Mouse (Mus musculus) hindbrain, embryonic 15.5 days (tissue): ENCODE measurements at regions not wholly inside any gene's neighbourhood (a gene's known extent, or its start where the extent isn't known, plus 50 kb on each side); places are given as distances from the start of the nearest gene placed in this dataset.
"Not testable (repeated sequence)": the region's sequence is repeated elsewhere in the genome, so short reads cannot be mapped to it uniquely, and the experiment has no call there.

Experiments used
- ATAC-seq: fragments of 200-750 bp; cut with Nextera tagmentation; 2 replicates; pipeline ENCODE4 v1.8.0; 2017; ENCODE audit warnings: low read depth, moderate number of reproducible peaks, moderate TSS enrichment; ENCODE audit not compliant: low FRiP score
- H3K27ac ChIP-seq: fragments of 300-500 bp; sonication (generic); replicated peaks from 2 replicates; pipeline ENCODE4 v1.5.1; 2015; ENCODE audit warnings: mild to moderate bottlenecking, inconsistent platforms
- H3K27me3 ChIP-seq: fragments of 300-500 bp; sonication (generic); 2 replicates; pipeline ENCODE4 v1.6.1; 2015; ENCODE audit warnings: control low read depth, inconsistent platforms
- H3K36me3 ChIP-seq: fragments of 300-500 bp; sonication (generic); 2 replicates; pipeline ENCODE4 v1.6.1; 2015; ENCODE audit warnings: control low read depth, inconsistent platforms
- H3K4me1 ChIP-seq: fragments of 300-500 bp; sonication (generic); replicated peaks from 2 replicates; pipeline ENCODE4 v1.6.1; 2015; ENCODE audit warnings: control low read depth, inconsistent platforms
- H3K4me2 ChIP-seq: fragments of 300-500 bp; sonication (generic); 2 replicates; pipeline ENCODE4 v1.6.1; 2015; ENCODE audit warnings: moderate library complexity, mild to moderate bottlenecking, inconsistent platforms
- H3K4me3 ChIP-seq: fragments of 300-500 bp; sonication (generic); 2 replicates; pipeline ENCODE4 v1.5.1; 2015; ENCODE audit warnings: mild to moderate bottlenecking, inconsistent platforms
- H3K9ac ChIP-seq: fragments of 300-500 bp; sonication (generic); 2 replicates; pipeline ENCODE4 v1.6.1; 2015; ENCODE audit warnings: inconsistent platforms
- H3K9me3 ChIP-seq: fragments of 300-500 bp; sonication (generic); 2 replicates; pipeline ENCODE4 v1.6.1; 2016; ENCODE audit warnings: control low read depth, inconsistent platforms
- WGBS: fragments of 180-500 bp; shearing (Covaris S2); methylation state at CpG from one replicate; pipeline ENCODE4 v1.1.7; 2015; 5-methylcytosine and 5-hydroxymethylcytosine counted together

DNA sequence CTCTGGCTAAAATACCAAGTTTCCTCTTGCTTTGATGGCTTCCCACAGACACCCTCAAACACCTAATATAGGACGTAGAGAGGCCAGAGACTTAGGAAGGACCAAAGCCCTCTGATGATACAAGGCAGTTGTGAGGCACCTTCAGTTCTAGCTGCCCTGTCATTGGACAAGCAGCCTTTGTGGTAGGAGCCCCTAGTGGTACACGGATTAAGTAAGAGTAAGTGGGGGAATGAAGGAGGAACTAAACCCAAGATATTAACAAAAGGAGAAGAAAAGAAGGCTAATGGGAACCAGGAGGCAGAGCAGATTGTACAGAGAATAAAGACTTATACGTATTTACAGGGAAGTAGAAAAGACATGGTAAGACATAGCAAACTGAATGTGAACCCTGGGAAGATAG, 352.3 kb upstream of the Tmco5 start:
- H3K36me3 ChIP-seq, H3K4me1 ChIP-seq, H3K4me3 ChIP-seq, H3K9me3 ChIP-seq, H3K27ac ChIP-seq, H3K9ac ChIP-seq, ATAC-seq, H3K27me3 ChIP-seq, H3K4me2 ChIP-seq: not testable (repeated sequence)
- WGBS: 100% methylated on average over 1 of the region's 3 CpGs

DNA sequence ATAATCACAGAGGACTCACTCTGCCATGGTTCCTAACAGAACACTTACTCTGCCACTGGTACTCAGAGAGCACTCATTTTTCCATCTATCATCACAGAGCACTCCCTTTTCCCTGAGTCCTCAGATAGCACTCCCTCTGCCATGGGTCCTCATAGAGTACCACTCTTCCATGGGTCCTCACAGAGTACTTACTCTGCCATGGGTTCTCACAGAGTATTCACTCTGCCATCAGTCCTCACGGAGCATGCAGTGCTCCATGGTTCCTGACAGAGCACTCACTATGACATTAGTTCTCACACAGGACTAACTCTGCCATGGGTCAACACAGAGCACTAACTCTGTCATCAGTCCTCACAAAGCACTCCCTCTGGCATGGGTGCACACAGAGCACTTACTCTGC, 342.0 kb upstream of the Tmco5 start:
- Histone ChIP-seq H3K27ac (no peak overlapping the region), H3K4me3 (no peak overlapping the region)

DNA sequence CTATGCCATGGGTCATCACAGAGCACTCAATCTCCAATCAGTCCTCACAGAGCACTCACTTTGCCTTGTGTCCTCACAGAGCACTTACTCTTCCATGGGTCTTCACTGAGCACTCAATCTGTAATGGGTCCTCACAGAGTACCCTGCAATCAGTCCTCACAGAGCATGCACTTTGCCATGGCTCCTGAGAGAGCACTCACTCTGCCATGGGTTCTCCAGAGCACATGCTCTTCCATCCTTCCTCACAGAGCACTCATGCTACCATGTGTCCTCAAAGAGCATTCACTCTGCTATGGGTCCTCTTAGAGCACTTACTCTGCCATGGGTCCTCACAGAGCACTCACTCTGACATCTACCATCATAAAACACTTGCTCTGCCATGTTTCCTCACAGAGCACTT, 319.1 kb upstream of the Tmco5 start:
- Histone ChIP-seq H3K27me3 (no peaks in the 10 kb centered on the region), H3K9me3 (no peaks in the 10 kb centered on the region), H3K27ac (no peak overlapping the region), H3K4me2 (no peak overlapping the region), H3K4me3 (no peak overlapping the region), H3K4me1 (no peaks in the 10 kb centered on the region), H3K9ac (no peak overlapping the region), H3K36me3 (no peaks in the 10 kb centered on the region)
- no peak for ATAC-seq

More for the DNA sequence above, 342.0 kb upstream of the Tmco5 start:
- no peak overlapping the region for H3K9ac ChIP-seq
- peaks cover 17% of the 10 kb centered on the region for H3K9me3 ChIP-seq
- H3K4me1 ChIP-seq: no peaks in the 10 kb centered on the region
- H3K4me2 ChIP-seq: no peak overlapping the region
- 87% methylated on average over 1 of the region's 1 CpGs for WGBS
- no peaks in the 10 kb centered on the region for H3K27me3 ChIP-seq
- ATAC-seq: no peak
- no peaks in the 10 kb centered on the region for H3K36me3 ChIP-seq

DNA sequence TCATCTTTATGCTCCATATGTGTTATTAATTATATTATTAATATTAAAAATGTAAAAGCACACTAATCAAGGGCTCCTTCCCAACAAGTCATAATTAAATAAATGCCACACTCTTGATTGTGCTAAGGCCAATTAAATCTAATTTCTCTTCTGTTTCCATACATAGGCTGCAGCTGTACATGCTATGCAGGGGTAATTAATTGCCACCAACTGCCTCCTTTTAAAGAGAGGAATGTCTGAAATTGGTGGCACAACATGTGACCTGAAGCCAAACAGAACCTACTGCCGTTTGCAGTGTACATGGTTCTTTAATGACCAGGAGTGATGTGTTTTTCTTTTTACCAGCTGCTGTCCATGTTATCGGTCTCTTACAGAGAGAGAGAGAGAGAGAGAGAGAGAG, 294.5 kb upstream of the Tmco5 start:
- Histone ChIP-seq H3K4me3 (no peak overlapping the region), H3K9me3 (no peaks in the 10 kb centered on the region), H3K36me3 (no peaks in the 10 kb centered on the region), H3K27ac (no peak overlapping the region), H3K4me1 (no peaks in the 10 kb centered on the region), H3K27me3 (no peaks in the 10 kb centered on the region), H3K9ac (no peak overlapping the region), H3K4me2 (no peak overlapping the region)
- 42% methylated on average over 2 of the region's 2 CpGs for WGBS
- no peak for ATAC-seq

DNA sequence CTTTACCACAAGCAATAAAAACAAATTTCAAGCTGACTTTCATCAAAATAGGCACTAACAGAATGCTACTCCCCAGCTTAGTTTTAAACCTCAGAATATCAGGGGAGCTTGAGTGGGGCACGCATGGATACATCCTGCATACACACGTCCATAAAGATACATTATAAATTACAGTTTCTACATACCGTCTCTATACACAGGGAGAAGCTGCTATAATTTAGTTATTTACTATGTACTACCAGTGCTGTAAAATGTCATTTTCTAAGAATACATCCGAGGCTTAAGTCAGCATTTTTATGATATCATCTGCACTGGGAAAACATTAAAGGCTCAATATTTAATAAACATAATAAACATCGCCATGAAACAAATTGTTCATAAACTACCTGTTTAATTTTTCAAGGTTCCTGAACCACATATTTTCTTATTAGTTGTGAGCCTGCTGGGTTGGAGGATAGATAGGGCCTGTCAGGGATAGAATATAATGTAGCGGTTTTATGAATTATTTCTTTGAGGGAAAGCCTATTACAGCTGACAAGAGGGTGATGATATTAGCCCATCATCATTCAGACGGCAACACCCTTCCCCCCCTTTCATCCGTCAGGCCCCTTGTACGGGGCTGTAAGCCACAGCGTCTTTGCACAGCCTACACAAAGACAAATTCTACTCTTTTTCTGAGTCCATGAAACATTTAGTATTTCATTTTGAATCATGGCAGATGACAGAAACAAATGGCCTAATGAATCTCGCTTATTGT, 292.1 kb upstream of the Tmco5 start:
- no peaks in the 10 kb centered on the region for H3K4me1 ChIP-seq
- H3K4me3 ChIP-seq: no peak overlapping the region
- H3K27me3 ChIP-seq: no peaks in the 10 kb centered on the region
- H3K9ac ChIP-seq: no peak overlapping the region
- H3K4me2 ChIP-seq: no peak overlapping the region
- H3K36me3 ChIP-seq: no peaks in the 10 kb centered on the region
- no peaks in the 10 kb centered on the region for H3K9me3 ChIP-seq
- no peak overlapping the region for H3K27ac ChIP-seq
- ATAC-seq: peak; percentile 42; the same call in 1 of the 2 replicates
- 64% methylated on average over 11 of the region's 11 CpGs for WGBS

DNA sequence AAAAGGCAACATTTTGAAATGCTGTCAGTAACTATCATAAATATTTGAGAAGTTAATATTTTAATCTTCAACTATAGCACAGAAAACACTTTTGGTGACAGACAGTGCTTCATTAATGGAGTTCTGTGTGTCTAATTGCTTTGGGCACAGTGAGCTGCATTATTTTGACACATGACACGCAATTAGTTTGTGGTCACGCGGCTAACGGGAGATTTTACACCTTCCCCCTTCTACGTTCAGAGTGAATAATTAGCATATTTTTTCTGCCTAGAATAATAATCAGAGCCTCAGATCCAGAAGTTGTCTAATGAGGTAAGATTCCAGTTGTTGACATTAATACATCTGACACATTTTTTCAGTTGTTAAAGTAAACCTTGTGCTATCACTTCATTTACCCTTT, 272.6 kb upstream of the Tmco5 start:
- ATAC-seq: no peak
- H3K4me2 ChIP-seq: no peak overlapping the region
- H3K4me3 ChIP-seq: no peak overlapping the region
- no peaks in the 10 kb centered on the region for H3K27me3 ChIP-seq
- no peaks in the 10 kb centered on the region for H3K4me1 ChIP-seq
- no peak overlapping the region for H3K9ac ChIP-seq
- no peaks in the 10 kb centered on the region for H3K36me3 ChIP-seq
- no peak overlapping the region for H3K27ac ChIP-seq
- H3K9me3 ChIP-seq: no peaks in the 10 kb centered on the region
- WGBS: 46% methylated on average over 5 of the region's 5 CpGs

DNA sequence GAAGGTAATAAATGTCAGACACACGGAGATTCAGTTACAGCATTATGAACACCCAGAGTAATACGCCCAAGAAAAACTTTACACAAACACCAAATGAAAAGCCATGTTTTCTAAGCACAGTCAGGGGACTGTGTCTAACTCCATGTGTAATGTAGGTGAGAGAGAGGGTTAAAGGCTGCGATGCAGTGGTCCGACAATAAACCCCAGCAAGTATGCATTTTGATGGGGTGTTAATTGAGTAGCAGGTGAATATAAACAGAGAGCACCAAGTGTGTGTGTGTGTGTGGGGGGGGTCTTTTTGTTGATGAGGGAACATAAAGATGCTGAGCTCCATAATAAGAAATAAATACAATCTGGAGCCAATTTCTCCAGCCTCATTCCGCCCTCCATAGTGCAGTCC, 238.6 kb upstream of the Tmco5 start:
- H3K27ac ChIP-seq: no peak overlapping the region
- H3K4me3 ChIP-seq: no peak overlapping the region
- H3K9me3 ChIP-seq: no peaks in the 10 kb centered on the region
- no peaks in the 10 kb centered on the region for H3K36me3 ChIP-seq
- H3K4me2 ChIP-seq: no peak overlapping the region
- H3K9ac ChIP-seq: no peak overlapping the region
- 83% methylated on average over 5 of the region's 5 CpGs for WGBS
- no peaks in the 10 kb centered on the region for H3K4me1 ChIP-seq
- no peaks in the 10 kb centered on the region for H3K27me3 ChIP-seq
- ATAC-seq: no peak

DNA sequence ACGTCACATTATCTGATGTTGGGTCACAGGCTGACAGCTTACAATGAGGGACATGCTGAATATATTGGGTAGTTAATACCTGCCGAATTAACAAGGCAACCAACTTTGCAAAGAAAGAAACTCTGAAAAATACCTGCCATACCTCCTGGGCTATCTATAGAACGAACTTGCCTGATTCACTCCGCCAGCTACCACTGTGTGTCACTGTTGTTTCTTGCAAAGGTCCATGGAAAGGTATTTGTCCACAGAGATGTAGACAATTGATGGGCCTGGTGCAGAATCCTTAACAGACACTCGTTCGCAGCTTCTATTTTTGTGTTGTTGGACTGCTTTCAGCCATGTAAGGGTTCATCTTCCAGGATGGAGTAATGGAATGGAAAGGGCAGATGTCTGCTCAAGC, 226.4 kb upstream of the Tmco5 start:
- Histone ChIP-seq H3K9me3 (no peaks in the 10 kb centered on the region), H3K36me3 (no peaks in the 10 kb centered on the region), H3K4me3 (no peak overlapping the region), H3K4me1 (no peaks in the 10 kb centered on the region), H3K9ac (no peak overlapping the region), H3K27me3 (no peaks in the 10 kb centered on the region), H3K4me2 (no peak overlapping the region), H3K27ac (no peak overlapping the region)
- ATAC-seq: no peak
- WGBS: 87% methylated on average over 6 of the region's 6 CpGs

DNA sequence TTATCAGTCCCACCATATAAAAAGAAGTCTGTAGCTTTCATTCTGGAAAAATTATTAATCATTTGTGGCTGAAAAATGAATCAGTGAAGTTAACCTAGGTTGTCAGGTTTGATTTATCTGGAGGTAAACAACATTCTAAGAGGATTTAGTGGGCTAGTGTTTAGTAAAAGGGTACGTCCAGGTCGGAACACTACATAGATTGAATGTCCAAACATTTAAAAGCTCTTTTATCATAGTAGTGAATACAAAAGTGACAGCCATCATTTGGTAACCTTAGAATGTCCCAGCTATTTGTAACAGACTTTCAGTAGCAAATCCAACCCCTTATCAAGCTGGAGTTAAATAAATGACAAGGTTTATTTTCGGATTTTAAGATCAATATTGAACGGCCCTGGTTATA, 192.7 kb upstream of the Tmco5 start:
- H3K4me2 ChIP-seq: no peak overlapping the region

DNA sequence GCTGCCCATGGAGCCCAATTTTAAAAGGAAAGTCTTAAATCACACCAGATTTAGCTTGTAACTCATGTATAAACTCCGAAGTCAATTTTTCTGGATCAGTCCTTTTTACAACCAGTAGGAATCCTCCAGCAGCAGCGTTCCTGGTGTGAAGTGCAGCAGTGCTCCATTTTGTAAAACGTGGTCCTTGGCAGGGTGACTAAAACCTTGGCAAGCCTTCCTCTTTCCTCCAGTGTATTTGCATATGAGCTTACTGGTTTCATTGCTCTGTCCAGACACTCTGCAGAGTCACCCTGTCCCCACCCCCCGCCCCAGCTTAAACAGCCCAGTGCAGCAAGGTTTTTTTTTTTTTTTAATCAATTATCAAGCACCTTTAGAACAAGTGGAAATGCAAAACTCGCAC, 180.9 kb upstream of the Tmco5 start:
- no peak overlapping the region for H3K9ac ChIP-seq
- no peaks in the 10 kb centered on the region for H3K27me3 ChIP-seq
- 58% methylated on average over 5 of the region's 5 CpGs for WGBS
- no peaks in the 10 kb centered on the region for H3K4me1 ChIP-seq
- no peak for ATAC-seq
- H3K27ac ChIP-seq: no peak overlapping the region
- H3K9me3 ChIP-seq: no peaks in the 10 kb centered on the region
- H3K4me2 ChIP-seq: no peak overlapping the region
- H3K36me3 ChIP-seq: no peaks in the 10 kb centered on the region
- H3K4me3 ChIP-seq: no peak overlapping the region

More for the DNA sequence above, 192.7 kb upstream of the Tmco5 start:
- Histone ChIP-seq H3K4me1 (no peaks in the 10 kb centered on the region), H3K4me3 (no peak overlapping the region), H3K9me3 (no peaks in the 10 kb centered on the region), H3K36me3 (no peaks in the 10 kb centered on the region), H3K27me3 (no peaks in the 10 kb centered on the region), H3K9ac (no peak overlapping the region), H3K27ac (no peak overlapping the region)
- ATAC-seq: no peak
- 87% methylated on average over 4 of the region's 4 CpGs for WGBS

DNA sequence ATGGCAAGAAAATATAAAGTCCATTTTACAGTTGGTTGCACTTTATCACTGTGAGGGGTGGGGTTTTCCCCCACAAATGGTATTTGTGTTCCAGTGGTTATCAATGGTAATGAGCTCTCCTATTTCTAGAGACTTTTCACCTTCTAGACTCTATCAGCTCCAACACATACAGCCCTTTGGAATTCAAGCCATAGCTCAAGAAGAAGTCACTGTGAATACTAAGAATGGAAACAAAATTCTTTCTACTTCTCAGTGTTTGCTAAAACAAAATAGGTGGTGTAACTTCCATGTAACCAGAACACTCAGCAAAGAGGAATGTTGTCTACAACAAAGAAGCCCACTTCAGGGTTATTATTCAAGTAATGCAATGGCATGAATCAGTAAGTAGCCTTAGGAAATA, 173.8 kb upstream of the Tmco5 start:
- no peaks in the 10 kb centered on the region for H3K9me3 ChIP-seq
- H3K36me3 ChIP-seq: no peaks in the 10 kb centered on the region
- no peak overlapping the region for H3K9ac ChIP-seq
- no peak for ATAC-seq
- H3K4me2 ChIP-seq: no peak overlapping the region
- H3K4me1 ChIP-seq: no peaks in the 10 kb centered on the region
- H3K27me3 ChIP-seq: no peaks in the 10 kb centered on the region
- H3K4me3 ChIP-seq: no peak overlapping the region
- no peak overlapping the region for H3K27ac ChIP-seq

DNA sequence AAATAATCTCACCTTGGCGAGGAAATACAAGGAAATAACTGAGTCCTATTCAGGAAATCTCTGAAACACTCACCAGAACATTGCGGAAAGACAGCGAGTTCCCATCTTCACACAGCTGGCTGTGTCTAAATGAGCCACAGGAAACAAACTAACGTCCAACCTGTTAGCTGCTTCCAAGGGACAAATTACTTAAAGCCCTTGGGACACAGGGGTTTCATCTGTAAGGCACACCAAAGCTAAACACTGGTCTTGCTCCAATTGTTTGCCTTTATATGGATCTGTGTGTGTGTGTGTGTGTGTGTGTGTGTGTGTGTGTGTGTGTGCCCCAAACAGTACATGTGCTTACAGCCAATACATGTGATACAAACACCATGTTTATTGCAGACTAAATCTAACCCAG, 168.9 kb upstream of the Tmco5 start:
- no peak for ATAC-seq
- Histone ChIP-seq H3K27ac (no peak overlapping the region), H3K4me2 (no peak overlapping the region), H3K4me3 (no peak overlapping the region), H3K27me3 (no peaks in the 10 kb centered on the region), H3K4me1 (no peaks in the 10 kb centered on the region), H3K9me3 (no peaks in the 10 kb centered on the region), H3K36me3 (no peaks in the 10 kb centered on the region), H3K9ac (no peak overlapping the region)
- WGBS: 75% methylated on average over 4 of the region's 4 CpGs

DNA sequence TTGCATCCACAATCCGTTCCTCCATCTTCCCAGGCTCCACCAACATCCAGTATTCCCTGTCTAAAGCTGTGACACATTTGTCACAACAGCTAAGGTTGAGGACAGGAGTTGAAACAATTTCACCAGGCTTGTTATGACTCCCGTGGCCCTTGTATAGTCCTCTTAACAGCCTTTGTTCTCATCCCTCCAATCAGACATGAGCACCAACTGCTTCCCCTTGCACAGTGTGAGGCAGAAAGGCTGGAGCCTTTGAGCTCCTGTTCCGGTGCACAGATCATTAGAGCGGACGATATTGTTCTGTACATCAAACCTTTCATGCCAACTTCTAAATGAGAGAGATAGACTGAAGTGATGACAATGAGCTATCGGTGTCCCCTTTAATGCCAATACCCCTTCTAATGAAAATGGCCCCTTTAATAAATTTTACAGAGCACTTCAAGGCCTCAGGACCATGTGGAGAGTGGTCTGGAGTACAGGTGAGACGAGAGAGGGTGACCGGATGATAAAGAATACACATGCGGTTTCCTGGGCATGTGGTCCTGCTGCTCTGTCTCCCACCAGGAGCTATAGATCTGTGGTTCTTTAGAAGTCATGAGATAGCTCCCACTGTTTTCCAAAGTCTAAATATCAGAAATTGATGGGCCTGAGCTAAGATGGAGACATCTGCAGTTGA, 161.8 kb upstream of the Tmco5 start:
- ATAC-seq: no peak
- 60% methylated on average over 9 of the region's 9 CpGs for WGBS
- Histone ChIP-seq H3K27ac (no peak overlapping the region), H3K36me3 (no peaks in the 10 kb centered on the region), H3K27me3 (no peaks in the 10 kb centered on the region), H3K9ac (no peak overlapping the region), H3K4me1 (no peaks in the 10 kb centered on the region), H3K4me3 (no peak overlapping the region), H3K4me2 (no peak overlapping the region), H3K9me3 (no peaks in the 10 kb centered on the region)
